Mouse (Mus musculus) large intestine, adult 2 months (tissue): ENCODE data around the gene Grk1. TPM values are rescaled to one million over a fixed set of nuclear protein-coding genes. Genes with fewer than 3 reads are reported as not detected.

Source experiments
- DNase-seq: peaks from one replicate; pipeline ENCODE4 v3.0.0-alpha.2; 2012; ENCODE audit warnings: low read depth, low spot score
- WGBS: fragments of 180-500 bp; shearing (Covaris S2); methylation state at CpG from one replicate; pipeline ENCODE4 v1.1.7; 2018; 5-methylcytosine and 5-hydroxymethylcytosine counted together
- polyA plus RNA-seq: library from polyadenylated mRNA; depleted of rRNA; stranded (reverse); fragments of >200 nt; gene quantifications from 2 replicates; pipeline ENCODE4 v1.2.3, GENCODE M21; 2012

Gene Grk1
- polyA plus RNA-seq, 1 experiment = not detected

DNA sequence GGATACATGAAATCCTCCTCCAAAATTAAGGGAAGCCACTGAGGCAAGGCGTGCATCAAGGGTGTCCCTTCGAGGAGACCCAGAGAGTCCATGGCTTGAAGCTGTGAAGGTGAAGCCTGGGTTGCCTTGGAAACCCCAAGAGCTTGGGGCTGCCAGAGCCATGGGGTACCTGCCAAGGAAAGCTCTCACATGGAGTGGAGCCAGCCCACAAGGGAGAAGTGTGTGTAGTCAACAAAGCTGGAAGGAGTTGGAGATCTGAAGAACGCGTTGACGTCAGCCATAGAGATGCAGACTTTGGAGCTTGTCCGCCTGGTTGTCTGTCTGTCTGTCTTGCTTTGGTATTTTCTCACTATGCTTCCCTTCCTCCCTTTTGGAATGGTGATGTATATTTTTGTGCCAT is 16.1 kb downstream of the Grk1 start:
- DNase-seq = no peak
- 90% methylated on average over 6 of the region's 6 CpGs for WGBS

DNA sequence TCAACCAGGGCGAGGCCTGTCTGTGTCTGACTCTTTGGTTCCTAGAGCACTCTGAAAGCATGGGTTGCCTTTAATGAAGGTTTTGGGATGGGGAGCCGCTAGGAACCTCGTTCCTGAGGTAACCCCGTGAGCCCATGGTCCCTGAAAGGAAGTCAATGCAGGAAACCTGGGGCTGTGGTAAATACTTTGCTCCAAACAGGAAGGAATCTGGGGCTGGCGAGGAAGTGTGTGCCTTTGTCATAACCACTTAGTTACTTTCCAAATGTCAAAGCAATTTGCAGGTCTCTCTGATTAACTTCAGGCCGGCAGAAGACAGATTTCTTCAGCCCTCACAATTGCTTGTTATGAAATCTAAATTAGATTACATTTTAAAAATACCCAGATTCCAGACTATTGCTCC is 22.5 kb downstream of the Grk1 start:
- DNase-seq = no peak
- 58% methylated on average over 6 of the region's 6 CpGs for WGBS

DNA sequence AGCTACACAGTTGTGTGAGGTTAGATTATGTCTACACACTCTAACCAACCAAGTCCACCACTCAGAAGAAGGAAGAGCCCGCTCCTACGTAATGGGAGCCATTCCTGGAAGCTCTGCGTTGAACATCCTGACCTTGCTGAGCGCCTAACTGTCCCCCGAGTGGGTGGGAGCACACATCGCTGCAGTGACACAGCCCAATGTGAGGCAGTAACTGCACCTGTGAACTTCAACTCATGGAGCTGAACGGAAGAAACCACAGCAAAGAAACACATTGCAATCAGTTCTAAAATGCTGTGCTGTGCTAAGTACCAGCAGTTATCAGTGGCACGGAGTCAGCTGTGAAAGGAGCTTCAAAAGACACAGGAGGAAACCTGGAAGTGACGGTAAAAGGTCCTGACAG is 23.3 kb downstream of the Grk1 start:
- DNase-seq = no peak
- WGBS = 75% methylated on average over 9 of the region's 9 CpGs

DNA sequence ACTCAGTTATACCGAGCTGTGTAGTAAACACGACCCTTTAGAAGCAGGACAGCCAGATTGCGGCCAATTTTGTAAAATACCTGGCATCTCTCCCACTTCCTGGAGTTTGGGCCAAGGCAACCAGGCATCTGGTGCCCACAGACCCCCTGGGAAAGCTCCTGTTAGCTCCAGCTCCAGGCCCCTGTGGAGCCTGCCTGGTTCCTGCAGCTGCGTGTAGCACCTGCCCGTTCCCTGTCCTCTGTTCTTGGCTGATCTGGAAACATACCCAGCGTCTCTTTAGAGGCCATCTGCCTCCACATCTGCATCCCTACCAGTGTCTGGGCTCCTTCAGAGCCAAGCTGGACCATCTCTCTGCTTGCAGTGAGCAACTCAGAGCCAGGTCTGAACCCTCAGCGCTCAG is 25.5 kb downstream of the Grk1 start:
- 40% methylated on average over 7 of the region's 7 CpGs for WGBS
- DNase-seq = no peak

DNA sequence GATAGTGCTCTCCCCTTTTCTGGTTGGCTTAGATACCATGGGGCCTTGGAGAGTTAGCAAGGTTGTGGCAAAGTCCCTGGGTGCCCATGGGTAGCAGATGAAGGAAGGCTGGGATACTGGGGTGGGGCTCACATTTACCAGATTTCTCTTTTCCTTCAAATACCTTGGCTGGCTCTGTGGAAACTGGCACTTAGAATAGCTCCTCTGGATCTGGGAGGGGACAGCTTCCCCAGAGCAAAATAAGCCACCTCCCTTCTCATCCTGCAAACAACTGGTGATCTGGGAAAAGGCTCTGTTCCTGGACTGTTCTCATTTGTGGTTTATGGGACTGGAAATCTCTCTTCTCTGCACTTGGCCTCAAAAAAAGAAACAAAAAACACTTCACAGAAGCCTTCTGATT is 26.0 kb downstream of the Grk1 start:
- no peak for DNase-seq

DNA sequence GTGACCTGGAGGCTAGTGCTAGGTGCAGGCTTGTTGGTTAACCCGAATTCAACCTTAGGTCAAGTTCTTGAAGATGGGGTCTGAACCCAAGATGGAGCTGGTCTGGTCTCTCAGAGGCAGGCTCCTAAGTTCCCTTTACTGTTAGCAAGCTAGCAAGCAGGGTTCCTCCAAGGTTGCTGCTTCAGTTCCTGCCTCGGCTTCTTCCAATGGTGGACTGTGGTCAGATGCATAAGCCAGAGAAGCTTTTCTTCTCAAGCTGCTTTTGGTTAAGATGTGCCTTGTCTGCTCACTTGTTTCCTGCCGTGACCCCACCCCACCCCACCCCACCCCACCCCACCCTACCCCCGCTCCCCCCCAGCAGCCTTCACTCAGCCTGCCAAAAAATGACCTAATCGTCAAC is 28.2 kb downstream of the Grk1 start:
- DNase-seq = no peak
- 36% methylated on average over 5 of the region's 5 CpGs for WGBS

DNA sequence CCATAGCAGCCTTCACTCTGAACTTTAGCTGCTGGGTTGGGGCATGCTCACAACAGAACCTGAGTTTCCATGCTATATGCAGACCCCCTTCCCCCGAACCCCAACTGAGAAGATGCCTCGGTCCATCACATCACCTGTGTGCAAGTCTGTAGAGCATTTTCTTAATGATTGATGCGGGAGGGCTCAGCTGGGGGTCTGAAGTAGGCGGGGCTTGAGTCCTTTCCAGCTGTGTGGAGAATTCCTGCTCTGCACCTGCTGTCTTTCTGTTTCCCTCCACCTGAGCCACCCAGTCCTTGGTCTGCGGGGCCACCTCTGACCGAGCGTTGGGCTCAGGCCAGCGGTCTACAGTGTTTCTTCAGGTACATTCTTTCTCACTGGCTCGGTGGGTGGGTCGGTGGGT is 30.0 kb downstream of the Grk1 start, which contains the start of gene Tmem255b:
Tmem255b (plus strand) TSS at position 301 of the 400 bp plus-strand sequence.
- no peak for DNase-seq
- 26% methylated on average over 10 of the region's 10 CpGs for WGBS

DNA sequence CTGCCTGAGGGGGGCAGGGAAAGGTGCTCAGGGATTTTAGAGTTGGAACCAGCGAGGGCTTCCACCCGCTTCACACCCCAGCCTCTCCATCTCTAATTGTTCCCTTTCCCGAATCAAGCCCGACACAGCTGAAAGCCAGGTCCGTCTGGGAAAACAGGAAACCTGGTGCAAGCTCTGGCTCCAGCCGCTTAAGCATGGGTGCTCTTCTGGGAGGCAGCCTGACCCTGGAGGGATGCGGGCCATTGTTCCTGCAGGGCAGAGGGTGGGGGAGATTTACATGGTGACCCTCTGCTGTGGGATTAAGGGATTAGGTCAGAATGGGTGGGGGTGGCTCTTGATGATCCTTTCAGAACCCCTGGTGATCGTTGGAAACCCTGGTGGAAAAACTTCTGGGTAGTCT is 31.2 kb downstream of the Grk1 start:
- 14% methylated on average over 8 of the region's 8 CpGs for WGBS
- DNase-seq = no peak

DNA sequence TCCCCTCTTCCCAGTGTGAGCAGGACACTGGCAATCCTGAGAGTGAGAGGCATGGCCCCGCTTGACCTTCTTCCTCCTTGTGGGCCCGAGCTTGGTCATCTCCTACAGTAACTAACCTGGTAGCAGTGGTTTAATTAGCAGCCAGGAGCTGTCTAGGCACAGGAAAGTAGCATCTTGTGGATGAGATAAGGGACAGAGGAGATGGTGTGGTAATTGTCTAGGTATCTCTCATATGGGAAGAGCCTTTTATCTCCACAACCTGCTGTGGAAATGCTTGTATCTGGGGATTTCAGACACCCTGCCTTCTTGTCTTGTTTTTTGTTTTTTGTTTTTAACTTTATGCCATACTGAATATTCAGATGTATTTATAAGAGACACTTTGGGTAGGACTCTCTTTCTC is 32.6 kb downstream of the Grk1 start:
- 65% methylated on average over 2 of the region's 2 CpGs for WGBS

DNA sequence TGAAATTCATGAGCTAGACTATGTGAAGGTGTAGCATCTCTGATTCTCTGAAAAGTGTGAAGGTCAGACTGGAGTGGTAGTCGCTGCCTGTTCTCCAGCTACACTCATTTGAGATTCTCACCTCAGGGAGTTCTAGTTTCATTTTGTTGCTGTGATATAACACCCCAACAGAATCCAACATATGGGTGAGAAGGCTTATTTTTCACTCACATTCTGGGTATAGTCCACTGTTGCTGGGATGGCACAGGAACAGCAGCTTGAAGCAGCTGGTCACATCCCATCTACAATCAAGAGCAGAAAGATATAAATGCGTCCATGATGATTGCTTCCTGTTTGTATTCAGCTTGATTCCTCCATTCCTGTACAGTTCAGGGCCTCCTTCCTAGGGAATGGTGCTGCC is 37.3 kb downstream of the Grk1 start:
- DNase-seq = no peak
- WGBS = 85% methylated on average over 2 of the region's 2 CpGs

More for the DNA sequence above, 32.6 kb downstream of the Grk1 start:
- DNase-seq = no peak

DNA sequence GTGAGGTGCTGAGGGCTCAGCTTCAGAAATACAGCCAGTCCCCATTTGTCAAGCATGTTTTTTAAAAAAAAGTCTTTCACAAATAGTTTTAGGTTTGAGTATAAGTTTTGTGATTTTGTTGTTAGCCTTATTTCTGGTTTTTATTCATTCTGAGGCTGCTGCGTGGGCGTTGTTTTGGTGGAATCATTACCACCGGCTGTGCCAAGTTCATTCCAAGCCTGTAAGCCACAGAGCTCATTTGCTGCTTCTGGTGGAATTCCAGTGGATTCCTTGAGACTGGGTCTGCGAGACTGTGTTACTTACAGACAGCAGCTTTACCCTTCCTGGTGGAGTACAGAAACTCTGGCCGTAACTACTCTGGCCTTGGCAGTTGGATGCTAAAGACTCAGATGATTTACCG is 41.6 kb downstream of the Grk1 start:
- 84% methylated on average over 6 of the region's 6 CpGs for WGBS
- DNase-seq = no peak

DNA sequence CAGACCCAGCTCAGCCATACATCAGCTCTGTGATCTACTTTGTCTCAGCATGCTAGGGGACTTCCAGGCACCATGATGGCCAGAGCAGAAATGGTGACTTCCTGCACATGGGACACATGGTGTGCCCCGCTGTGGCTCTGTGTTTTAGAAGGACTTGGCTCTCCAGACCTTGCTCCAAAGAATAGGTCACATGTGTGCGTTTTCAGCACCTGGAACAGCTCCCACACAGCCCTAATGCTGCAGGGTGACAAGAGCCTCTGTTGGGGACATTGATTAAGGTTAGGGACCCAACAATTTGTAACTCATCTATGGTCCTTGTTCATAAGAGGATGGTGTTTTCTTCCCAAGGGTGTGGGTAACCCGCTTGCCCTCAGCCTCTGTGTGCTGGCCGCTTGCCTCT is 43.3 kb downstream of the Grk1 start:
- DNase-seq = no peak
- WGBS = 43% methylated on average over 4 of the region's 4 CpGs

DNA sequence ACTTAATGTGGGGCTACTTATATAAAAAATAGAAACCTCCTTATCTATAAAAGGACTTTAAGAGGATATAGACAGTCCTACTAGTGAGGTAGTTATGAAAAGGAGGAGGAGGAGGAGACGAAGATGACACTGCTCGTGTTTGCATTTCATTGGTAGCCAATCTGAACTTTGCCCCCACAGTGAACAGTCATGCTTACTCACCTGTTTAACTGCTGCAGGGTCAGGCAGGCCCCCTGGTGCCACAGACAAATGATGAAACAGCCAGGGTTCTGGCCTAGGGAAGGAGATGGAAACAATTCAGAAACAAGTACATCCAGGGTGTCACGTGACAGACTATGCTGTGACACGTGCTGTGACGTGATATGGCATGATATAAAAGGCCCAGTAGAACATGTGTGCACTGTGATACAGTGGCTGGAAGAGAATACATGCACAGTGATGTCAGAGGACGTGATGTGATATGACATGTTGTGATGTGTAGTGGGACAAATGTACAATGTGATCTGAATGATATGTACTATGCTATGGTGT is 46.9 kb downstream of the Grk1 start:
- 29% methylated on average over 6 of the region's 6 CpGs for WGBS
- DNase-seq = no peak

DNA sequence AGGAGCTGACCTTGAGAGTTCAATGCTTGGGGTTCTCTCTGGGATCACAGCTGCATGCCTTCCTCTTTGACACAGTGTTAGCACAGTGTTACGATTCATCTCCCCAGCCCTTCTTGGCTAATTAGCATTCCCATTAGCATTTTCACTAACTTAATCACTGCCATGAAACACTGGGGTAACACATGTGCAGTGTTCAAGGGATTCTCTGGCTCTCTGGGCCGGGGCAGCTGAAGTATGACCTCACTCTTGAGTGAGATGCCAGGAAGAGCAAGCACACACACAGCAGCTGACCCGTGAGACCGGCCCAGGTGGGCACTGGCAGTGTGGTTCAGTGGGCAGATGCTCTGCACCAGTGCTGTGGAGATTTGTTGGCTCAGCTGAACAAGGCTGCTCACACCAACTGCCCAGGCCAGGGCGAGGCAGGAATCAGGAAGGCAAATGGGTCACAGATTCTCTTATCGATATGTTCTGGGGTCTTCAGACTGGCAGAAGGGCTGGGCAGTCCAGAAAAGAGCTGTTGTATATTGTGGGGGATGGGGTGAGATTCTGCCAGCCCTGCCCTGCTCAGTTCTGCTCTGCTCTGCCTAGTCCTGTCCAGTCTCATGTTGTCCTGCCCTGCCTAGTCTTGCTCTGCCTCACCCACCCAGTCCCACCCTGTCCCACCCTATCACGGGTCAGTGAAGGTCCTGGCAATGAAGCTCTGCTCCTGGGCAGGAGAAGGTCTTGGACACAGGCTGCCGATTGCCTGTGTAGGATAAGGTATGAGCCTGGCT is 49.6 kb downstream of the Grk1 start:
- 56% methylated on average over 8 of the region's 8 CpGs for WGBS
- no peak for DNase-seq

DNA sequence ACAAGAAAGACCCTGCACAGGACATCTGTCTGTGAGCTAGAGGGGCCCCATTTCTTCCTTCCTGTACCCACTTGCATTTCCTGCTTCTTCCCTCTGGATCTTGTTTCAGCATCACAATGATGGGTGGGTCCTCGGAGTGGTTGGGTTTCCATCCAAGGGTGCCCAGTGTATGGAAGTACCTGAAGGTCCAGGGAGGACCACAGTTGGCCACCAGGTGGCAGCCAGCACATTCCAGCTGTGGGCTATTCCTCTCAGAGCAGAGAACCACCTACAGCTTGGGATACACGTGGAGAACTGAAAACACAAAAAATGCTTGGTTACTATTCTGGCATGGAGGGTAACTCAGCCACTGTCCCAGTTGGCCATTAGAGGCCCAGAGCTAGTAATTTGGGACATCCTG is 50.4 kb downstream of the Grk1 start:
- WGBS = 14% methylated on average over 2 of the region's 2 CpGs
- peak; percentile 31 for DNase-seq

DNA sequence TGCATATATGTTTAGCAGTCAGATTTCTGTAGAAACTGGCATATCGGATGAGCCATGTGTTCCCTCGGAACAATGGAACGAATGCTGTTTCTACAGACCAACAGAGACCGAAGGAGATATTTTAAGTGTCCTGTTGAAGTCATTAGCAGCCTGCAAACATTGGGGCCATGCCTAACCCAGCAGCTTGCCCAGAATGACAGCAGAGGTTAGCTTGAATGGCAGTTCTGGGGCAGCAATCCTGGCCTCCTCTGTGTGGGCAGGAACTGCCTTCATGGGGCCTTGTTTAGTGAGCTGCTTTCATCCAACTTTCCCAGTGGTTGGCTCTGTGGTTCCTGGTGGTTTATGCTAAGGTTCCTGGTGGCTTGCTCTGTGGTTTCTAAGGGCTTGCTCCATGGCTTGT is 54.5 kb downstream of the Grk1 start:
- WGBS = 90% methylated on average over 4 of the region's 4 CpGs
- no peak for DNase-seq

DNA sequence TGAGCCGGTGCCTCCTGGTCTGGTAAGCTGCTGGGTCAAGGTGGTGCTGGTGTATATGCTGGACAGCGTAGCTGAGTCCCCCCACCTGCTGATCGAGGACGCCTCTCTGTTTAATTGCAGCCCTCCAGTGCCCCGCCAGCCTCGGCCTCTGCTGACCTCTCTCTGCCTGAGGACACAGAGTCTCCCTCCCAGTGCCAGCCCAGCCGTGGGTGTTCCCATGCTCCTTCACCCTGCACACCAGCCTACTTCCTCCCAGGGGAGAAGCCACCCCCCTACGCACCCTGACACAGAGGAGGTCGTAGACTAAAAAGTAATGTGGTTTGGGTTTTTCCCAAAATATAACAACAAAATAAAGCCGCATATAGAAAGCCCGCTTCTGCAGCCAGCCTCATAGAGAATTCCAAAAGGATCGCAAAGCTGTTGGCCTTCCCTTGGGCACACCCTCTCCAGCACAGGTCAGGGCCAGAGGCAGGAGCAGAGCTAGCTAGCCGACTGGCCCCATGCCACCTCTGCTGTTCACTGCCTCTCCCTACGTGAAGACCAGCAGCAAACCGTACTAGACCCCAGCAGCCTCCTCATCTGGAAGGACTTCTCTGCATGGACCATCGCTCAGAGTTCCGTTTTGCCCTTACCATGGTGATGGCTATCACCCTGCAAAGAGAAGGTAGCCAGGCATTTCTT is 56.3 kb downstream of the Grk1 start:
- WGBS = 74% methylated on average over 17 of the region's 17 CpGs

DNA sequence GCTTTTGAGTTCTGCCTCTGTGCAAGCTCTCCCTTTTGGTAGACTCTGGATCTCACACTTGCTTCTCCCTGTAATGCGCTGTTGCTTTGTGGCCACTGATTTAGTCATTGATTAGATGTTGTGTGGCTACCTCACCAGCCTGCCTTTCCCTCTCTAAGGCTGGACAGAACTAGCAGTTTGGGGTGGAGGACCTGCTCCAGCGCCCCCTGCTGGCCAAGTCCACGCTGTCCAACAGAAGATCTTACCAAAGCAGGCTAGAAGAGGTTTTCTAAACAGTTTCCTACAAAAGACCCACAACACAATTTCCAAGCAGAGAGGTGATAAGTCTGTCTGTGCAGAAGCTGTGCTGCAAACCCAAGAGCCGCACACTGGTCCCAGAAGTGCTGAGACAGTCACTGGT is 57.0 kb downstream of the Grk1 start:
- peak; percentile 37 for DNase-seq
- 34% methylated on average over 4 of the region's 4 CpGs for WGBS

More for the DNA sequence above, 56.3 kb downstream of the Grk1 start:
- no peak for DNase-seq

DNA sequence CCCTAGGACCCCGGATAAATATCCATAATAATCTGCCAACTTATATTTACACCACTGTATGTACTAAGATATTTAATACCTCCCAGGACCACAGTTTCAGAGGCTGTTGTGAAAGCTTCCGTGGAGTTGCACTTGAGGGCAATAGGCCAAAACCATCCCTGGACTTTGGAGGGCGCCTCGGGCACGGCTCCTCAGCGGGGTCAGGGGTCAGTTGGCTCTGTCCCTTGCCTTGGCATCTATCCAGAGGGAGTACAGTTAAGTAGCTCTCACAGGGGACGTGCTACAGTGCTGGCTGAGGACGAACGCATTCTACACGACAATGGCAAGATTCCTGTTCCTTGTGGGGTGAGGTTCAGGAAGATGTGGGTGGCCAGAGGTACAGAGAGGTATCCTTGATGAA is 57.5 kb downstream of the Grk1 start:
- DNase-seq = peak; percentile 35
- WGBS = 14% methylated on average over 10 of the region's 10 CpGs

DNA sequence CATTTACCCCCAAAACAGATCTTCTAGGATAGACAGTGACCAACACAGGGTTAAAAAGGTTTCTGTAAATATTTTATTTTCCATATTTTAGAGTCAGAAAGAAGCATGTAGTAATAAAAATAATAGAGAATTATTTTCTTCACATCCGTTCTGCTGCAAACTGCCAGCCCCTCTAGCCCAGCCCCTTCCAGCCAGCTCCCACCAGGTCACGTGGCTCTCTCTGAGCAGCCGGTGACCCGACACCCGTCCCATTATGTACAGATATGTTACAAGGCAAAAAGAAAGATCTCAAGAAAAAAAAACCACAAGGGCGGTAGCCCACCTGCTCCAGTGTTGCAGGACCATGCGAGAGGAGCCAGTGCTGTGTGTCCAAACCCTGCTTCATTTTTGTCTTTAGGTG is 60.4 kb downstream of the Grk1 start:
- no peak for DNase-seq
- WGBS = 72% methylated on average over 7 of the region's 7 CpGs

DNA sequence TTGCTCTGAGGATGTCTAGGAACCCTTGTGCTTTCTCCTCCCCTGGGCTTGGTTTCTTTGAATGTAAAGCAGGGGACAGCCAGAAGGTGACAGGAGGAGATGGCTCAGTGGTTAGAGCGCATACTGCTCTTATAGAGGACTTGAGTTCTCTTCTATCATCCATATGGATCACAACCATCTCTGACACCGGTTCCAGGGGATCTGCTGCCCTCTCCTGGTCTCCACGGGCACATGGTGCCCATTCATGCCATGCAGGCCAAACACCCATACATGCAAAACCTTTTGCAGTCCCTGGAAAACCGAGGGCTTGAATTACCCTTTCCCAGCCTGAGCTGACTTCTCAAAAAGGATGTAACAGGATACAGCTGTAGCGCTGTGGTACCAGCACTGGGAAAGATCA is 62.1 kb downstream of the Grk1 start:
- 67% methylated on average over 5 of the region's 5 CpGs for WGBS
- DNase-seq = no peak
